Mouse (Mus musculus) small intestine, adult 2 months (tissue): ENCODE data around the gene Sbf1. TPM values are rescaled to one million over a fixed set of nuclear protein-coding genes. Genes with fewer than 3 reads are reported as not detected.

Experiments
- H3K27ac ChIP-seq: fragments of 200-500 bp; 2 replicates; pipeline ENCODE4 v1.5.1; 2012; ENCODE audit warnings: low read depth, low read length, control low read depth, inconsistent platforms; ENCODE audit not compliant: insufficient read depth
- H3K27me3 ChIP-seq: fragments of 200-500 bp; 2 replicates; pipeline ENCODE4 v1.6.1; 2012; ENCODE audit warnings: mild to moderate bottlenecking, moderate library complexity, low read length, inconsistent platforms; ENCODE audit not compliant: control insufficient read depth, insufficient read depth
- H3K36me3 ChIP-seq: fragments of 200-500 bp; 2 replicates; pipeline ENCODE4 v1.6.1; 2012; ENCODE audit warnings: mild to moderate bottlenecking, low read length, control low read depth, inconsistent platforms; ENCODE audit not compliant: control insufficient read depth, insufficient read depth
- H3K4me1 ChIP-seq: fragments of 200-500 bp; 2 replicates; pipeline ENCODE4 v1.6.1; 2012; ENCODE audit warnings: low read length, inconsistent platforms, mixed read lengths; ENCODE audit not compliant: control insufficient read depth, insufficient read depth, insufficient read length
- H3K4me3 ChIP-seq: fragments of 200-500 bp; 2 replicates; pipeline ENCODE4 v1.5.1; 2012; ENCODE audit warnings: low read depth, mild to moderate bottlenecking, control low read depth, inconsistent platforms, low read length, moderate library complexity
- CTCF ChIP-seq: fragments of 200-500 bp; IDR thresholded peaks from 2 replicates; pipeline ENCODE4 v1.5.1; 2012; ENCODE audit warnings: low read depth, mild to moderate bottlenecking, control low read depth, inconsistent platforms, low read length, moderate library complexity, mixed read lengths; ENCODE audit not compliant: insufficient replicate concordance, insufficient read length; ENCODE audit errors: extremely low read depth
- POLR2A ChIP-seq: fragments of 200-500 bp; IDR thresholded peaks from 2 replicates; pipeline ENCODE4 v1.6.1; 2012; ENCODE audit warnings: low read depth, mild to moderate bottlenecking, control low read depth, inconsistent platforms, low read length, moderate library complexity
- WGBS: fragments of 180-500 bp; shearing (Covaris S2); methylation state at CpG from one replicate; pipeline ENCODE4 v1.1.7; 2018; 5-methylcytosine and 5-hydroxymethylcytosine counted together
- polyA plus RNA-seq: library from polyadenylated mRNA; depleted of rRNA; stranded (reverse); fragments of >200 nt; gene quantifications from 2 replicates; pipeline ENCODE4 v1.2.3, GENCODE M21; 2012

The Sbf1 gene
- polyA plus RNA-seq, 1 experiment, result 189 TPM

- Histone ChIP-seq H3K27ac (no peak overlapping the region), H3K4me1 (peaks cover 13% of the 10 kb centered on the region), H3K36me3 (no peaks in the 10 kb centered on the region), H3K4me3 (no peak overlapping the region), H3K27me3 (no peaks in the 10 kb centered on the region)
- peak; percentile 33; the same call in 1 of the 2 replicates for TF ChIP-seq CTCF
- no peak for TF ChIP-seq POLR2A
- WGBS, result 85% methylated on average over 11 of the region's 11 CpGs
Measured at GRCm38 (mm10) chr15:89316146-89316545, 1.0 kb upstream of the Sbf1 start.

- H3K27ac ChIP-seq, result no peak overlapping the region
Measured at GRCm38 (mm10) chr15:89314511-89315189, 461 bp downstream of the Sbf1 start.

GRCm38 (mm10) chr15:89314107-89314506 lies 1.0 kb downstream of the Sbf1 start:
- Histone ChIP-seq H3K36me3 (no peaks in the 10 kb centered on the region), H3K27ac (no peak overlapping the region), H3K4me1 (peaks cover 26% of the 10 kb centered on the region), H3K4me3 (peak overlapping the region; percentile 80), H3K27me3 (no peaks in the 10 kb centered on the region)
- TF ChIP-seq CTCF, result no peak
- WGBS, result 25% methylated on average over 3 of the region's 3 CpGs

More at GRCm38 (mm10) chr15:89314511-89315189, 461 bp downstream of the Sbf1 start:
- Histone ChIP-seq H3K27me3 (no peaks in the 10 kb centered on the region), H3K36me3 (no peaks in the 10 kb centered on the region), H3K4me3 (peak overlapping the region; percentile 80), H3K4me1 (peaks cover 23% of the 10 kb centered on the region)
- TF ChIP-seq POLR2A (no peak), CTCF (no peak)
- WGBS, result under 1% methylated on average over 58 of the region's 58 CpGs

GRCm38 (mm10) chr15:89313359-89313758 lies 1.8 kb downstream of the Sbf1 start:
- Histone ChIP-seq H3K27me3 (no peaks in the 10 kb centered on the region), H3K4me1 (peaks cover 33% of the 10 kb centered on the region), H3K36me3 (no peaks in the 10 kb centered on the region), H3K4me3 (no peak overlapping the region), H3K27ac (no peak overlapping the region)
- TF ChIP-seq POLR2A (no peak), CTCF (no peak)
- WGBS, result 77% methylated on average over 4 of the region's 4 CpGs

GRCm38 (mm10) chr15:89309962-89310498 lies 5.1 kb downstream of the Sbf1 start:
- Histone ChIP-seq H3K4me1 (peaks cover 38% of the 10 kb centered on the region), H3K4me3 (no peak overlapping the region), H3K27ac (peak overlapping the region; percentile 23), H3K27me3 (no peaks in the 10 kb centered on the region), H3K36me3 (peaks cover 19% of the 10 kb centered on the region)
- TF ChIP-seq CTCF (no peak), POLR2A (no peak)
- 7% methylated on average over 6 of the region's 6 CpGs for WGBS

- H3K27me3 ChIP-seq, result no peaks in the 10 kb centered on the region
- H3K36me3 ChIP-seq, result peaks cover 32% of the 10 kb centered on the region
- TF ChIP-seq CTCF (no peak), POLR2A (no peak)
- 53% methylated on average over 7 of the region's 7 CpGs for WGBS
- peaks cover 33% of the 10 kb centered on the region for H3K4me1 ChIP-seq
- H3K4me3 ChIP-seq, result no peak overlapping the region
- peak overlapping the region; percentile 30 for H3K27ac ChIP-seq
Measured at GRCm38 (mm10) chr15:89308406-89309139, 6.5 kb downstream of the Sbf1 start.

- H3K36me3 ChIP-seq, result peaks cover 43% of the 10 kb centered on the region
- TF ChIP-seq POLR2A (no peak), CTCF (no peak)
- H3K4me3 ChIP-seq, result no peak overlapping the region
- WGBS, result 84% methylated on average over 13 of the region's 13 CpGs
- H3K4me1 ChIP-seq, result peaks cover 24% of the 10 kb centered on the region
- H3K27ac ChIP-seq, result no peak overlapping the region
- no peaks in the 10 kb centered on the region for H3K27me3 ChIP-seq
Measured at GRCm38 (mm10) chr15:89307461-89307860, 7.7 kb downstream of the Sbf1 start.
